Mouse (Mus musculus) left cerebral cortex, postnatal 36 days (tissue): ENCODE results near the gene Maml3. TPM values are rescaled to one million over a fixed set of nuclear protein-coding genes. Genes with fewer than 3 reads are reported as not detected.
A peak's percentile ranks its signal among the peaks of the same experiment; 100 is the strongest.

Source experiments
- DNase-seq, 2 experiments: peaks; one replicate each; pipeline ENCODE4 v3.0.0; 2021 to 2022; ENCODE audit warnings: low spot score in 2 of 2, mixed read lengths in 1 of 2
- intact Hi-C: fragments of 180-260 bp; cut with DNase I; formaldehyde crosslinking; loops from one replicate; pipeline ENCODE4 v1.15.1; 2025
- total RNA-seq, 2 experiments: library from RNA; stranded (reverse); gene quantifications; 2 replicates each; pipeline ENCODE4 v1.2.3; 2021

Maml3 gene
- total RNA-seq, 2 experiments from 2014 or later = 6.2 to 11.9 TPM

DNA sequence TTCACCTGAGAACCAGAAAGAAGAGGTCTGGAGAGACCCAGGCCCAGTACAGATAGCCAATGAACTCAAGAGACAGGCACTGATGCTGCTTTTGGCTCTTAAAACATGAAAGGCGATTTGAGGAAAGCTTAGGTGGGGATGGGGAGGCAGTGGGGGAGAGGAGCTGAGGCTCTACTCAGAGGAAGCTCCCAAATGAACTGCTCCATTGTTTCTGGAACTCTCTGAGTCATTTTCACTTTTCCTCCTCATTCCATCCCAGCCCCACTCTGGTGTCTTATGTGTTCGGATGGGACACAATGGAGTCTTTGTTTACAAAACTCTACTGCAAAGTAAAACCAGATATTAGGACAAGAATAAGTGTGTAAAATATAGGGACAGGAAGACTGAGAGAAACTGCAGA lies 53.1 kb downstream of the Maml3 start:
- intact Hi-C loops = no loop called here
- DNase-seq = no peak

DNA sequence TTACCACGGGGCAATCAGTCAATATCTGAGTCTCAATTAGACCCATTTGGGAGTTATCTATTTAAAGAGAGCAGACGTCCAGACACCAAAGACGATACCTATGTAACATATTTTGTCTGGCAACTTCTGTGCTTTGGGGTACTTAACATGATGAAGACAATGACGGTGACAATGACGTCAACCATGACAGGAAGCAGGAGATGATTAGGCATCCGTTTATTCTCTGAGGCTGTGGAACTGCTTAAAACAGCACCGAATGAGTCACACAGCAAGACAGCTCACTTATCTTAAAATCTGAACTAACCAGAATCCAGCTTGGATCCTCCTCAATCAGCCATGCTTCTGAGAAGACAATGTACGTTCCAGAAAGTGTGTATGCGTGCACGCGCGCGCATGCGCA lies 56.8 kb downstream of the Maml3 start:
- intact Hi-C loops = loop anchor here (5.0 kb wide), 2 partner anchors 39 to 41 kb away; no protein-coding TSS in a partner anchor

GRCm38 (mm10) chr3:52047537-52047936 lies 57.3 kb downstream of the Maml3 start:
- intact Hi-C loops = loop anchor here (5.0 kb wide), 2 partner anchors 40 kb away; no protein-coding TSS in a partner anchor
- DNase-seq = no peak

More for the DNA sequence above, 56.8 kb downstream of the Maml3 start:
- DNase-seq = peak in 1 of 2 experiments; percentile 30

DNA sequence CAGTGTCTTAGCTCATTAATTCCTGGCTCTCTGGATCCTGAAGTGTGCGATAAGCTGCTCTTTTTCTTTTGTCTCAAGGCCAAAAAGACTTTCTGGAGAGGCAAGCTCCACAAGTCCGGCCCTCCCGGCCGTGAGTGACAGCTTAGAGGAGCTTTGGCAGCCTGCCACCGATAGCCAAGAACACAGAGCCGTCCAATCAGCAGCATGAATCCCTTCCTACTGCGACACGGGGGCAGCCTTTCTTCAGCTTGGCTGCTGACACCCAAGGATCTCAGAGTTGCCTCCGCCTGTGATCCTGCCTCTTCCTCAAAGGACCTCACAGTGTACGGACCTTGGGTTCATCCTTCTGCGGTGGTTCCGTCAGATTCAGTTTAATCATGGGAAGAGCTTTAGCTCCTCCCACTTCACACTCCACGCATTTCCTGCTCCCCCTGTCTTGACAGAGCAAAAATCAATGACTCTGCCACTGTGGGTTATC lies 57.9 kb downstream of the Maml3 start:
- peak; percentile 87 to 89 for DNase-seq

GRCm38 (mm10) chr3:52046027-52046700 lies 58.7 kb downstream of the Maml3 start:
- intact Hi-C loops = loop anchor here (1.0 to 5.0 kb wide), 4 partner anchors 39 to 152 kb away; no protein-coding TSS in a partner anchor
- peak; percentile 86 to 88 for DNase-seq

More for the DNA sequence above, 57.9 kb downstream of the Maml3 start:
- intact Hi-C loops = loop anchor here (1.0 to 5.0 kb wide), 4 partner anchors 40 to 151 kb away; no protein-coding TSS in a partner anchor

GRCm38 (mm10) chr3:52045221-52045641 lies 59.6 kb downstream of the Maml3 start:
- intact Hi-C loops = loop anchor here (5.0 kb wide), 2 partner anchors 38 to 42 kb away; no protein-coding TSS in a partner anchor
- DNase-seq = no peak

DNA sequence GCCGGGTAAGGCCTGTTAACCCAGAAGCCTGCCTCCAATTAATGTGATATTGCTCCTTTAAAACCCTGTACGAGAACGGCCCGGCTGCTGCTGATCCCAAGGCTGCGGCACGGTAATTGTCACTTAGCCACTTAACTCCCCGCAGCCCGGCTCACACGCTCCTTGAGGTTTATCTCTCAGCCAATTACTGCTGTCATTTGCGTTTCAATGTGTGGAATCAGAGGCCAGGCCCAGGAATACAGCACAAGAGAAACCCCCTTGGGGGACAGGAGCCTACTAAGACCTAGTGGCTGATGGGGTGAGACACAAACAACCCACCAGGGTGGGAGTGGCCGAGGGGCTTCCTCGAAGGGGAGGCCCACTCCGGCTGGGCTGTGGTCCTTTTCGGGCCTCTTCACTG lies 60.2 kb downstream of the Maml3 start:
- no peak for DNase-seq
- intact Hi-C loops = loop anchor here (5.0 kb wide), 2 partner anchors 37 to 43 kb away; no protein-coding TSS in a partner anchor

DNA sequence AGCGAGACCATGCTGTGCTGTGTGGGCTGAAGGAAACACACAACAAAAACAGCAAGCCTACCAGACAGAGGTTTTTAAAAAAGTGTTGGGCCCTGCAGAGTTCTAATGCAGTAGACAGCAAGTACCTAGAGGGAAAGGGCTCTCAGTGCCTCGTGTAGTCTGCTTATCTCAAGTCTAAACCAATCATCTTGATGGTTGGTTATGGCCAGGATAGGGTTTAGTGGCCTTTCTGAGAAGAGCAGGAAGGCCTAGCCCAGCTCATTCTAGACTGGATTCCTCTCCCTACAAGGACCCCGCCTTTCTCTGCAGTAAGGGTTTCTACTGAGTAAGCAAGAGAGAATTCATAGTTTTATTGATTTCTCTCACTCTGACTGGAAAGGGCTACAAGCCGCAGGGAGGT lies 61.0 kb downstream of the Maml3 start:
- intact Hi-C loops = no loop called here
- no peak for DNase-seq

DNA sequence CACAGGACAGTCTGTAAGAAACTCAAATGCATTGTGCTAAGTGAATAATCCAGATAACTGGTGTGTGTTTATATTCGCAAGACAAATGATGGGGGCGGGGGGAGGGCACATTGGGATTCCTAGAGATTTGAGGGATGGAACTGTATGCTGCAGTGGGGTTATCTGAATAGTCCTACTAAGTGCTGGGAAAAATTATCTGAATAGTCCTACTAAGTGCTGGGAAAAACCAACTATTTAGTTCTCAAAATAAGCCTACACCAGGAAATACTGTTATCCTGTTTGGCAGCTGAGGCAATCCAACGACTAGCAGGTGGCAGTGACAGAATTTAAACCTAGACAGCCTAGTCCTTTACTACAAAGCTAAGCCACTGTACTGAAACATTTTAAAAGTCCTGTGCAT lies 62.2 kb downstream of the Maml3 start:
- intact Hi-C loops = no loop called here

DNA sequence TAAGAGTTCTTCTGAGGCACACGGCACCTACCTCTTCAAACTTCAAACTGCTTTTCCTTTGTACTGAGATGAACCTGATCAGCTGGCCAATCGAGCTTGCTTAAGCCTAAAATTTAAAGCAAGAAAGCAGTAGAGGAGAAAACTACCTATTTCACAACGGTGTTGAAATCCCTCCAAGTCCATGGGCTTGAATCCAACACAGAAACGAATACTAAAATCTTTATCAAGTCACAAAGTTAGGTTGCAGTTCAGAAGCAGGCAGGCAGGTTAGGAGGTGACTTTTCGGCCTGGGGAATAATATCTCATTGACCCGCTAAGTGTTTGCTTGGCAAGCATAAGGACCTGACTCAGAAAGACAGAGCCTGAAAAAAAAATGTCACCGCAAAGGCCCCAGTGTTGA lies 64.9 kb downstream of the Maml3 start:
- no peak for DNase-seq
- intact Hi-C loops = no loop called here

More for the DNA sequence above, 62.2 kb downstream of the Maml3 start:
- DNase-seq = no peak

DNA sequence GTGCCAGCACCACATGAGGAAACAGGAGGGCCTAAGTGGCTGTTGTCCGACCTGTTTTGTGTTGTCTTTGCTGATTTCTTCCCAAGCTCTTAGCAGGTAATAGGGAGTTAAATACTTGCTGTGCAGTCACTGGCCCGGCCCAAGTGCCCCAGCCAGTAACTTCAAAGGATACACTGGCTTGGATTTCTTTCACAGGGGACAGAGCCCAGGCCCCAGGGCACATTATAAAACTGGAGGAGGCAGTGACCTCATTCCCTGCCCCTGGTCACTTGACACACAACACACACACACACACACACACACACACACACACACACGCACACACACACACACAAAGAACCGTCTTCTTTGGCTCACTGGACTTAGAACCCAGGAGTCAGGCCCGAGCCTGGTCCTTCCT lies 67.6 kb downstream of the Maml3 start:
- DNase-seq = no peak
- intact Hi-C loops = no loop called here

DNA sequence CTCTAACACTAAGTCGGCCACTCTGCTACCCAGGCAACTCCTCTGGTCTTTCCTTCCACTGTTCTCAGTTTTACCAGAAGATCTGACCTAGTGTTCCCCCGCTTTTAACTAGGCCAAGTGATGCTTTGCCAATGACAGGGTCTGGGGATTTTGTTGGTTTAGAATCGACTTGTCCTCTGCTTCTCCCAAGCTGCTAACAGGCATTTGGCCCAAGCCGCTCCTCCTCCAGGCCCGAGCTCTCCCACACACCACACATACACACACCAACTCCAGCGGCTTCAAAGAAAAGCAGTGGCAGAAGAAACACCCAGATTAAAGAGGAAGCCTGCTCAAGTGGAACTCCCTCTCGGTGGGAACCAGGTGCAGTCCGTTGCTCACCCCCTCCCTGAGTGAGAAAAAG lies 69.5 kb downstream of the Maml3 start:
- intact Hi-C loops = no loop called here
- DNase-seq = peak; percentile 29 to 36

GRCm38 (mm10) chr3:52033857-52034588 lies 70.9 kb downstream of the Maml3 start:
- intact Hi-C loops = no loop called here

DNA sequence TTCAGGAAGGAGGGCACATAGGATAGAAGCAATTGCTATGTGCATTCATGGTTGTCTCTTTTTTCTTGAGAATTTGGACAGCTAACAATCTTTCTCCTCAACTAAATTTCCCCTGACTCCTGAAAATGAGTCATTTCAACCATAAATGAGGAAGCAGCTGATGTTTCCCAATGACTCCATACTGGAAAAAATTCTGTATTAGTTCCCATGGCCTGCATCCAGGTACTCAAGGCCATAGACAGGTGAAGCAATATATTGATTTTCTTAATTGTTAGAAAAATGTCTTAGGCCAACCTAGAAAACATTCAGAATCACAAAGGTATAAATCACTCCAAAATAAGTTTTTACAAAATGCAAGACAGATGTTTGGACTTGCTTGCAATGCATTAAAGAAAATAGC lies 73.5 kb downstream of the Maml3 start:
- intact Hi-C loops = no loop called here

More at GRCm38 (mm10) chr3:52033857-52034588, 70.9 kb downstream of the Maml3 start:
- DNase-seq = no peak

GRCm38 (mm10) chr3:52030114-52030513 lies 74.8 kb downstream of the Maml3 start:
- no peak for DNase-seq
- intact Hi-C loops = no loop called here

More for the DNA sequence above, 73.5 kb downstream of the Maml3 start:
- DNase-seq = no peak

- intact Hi-C loops = no loop called here
- peak; percentile 67 to 78 for DNase-seq
These were observed 75.2 kb downstream of the Maml3 start for GRCm38 (mm10) chr3:52029661-52030081.

DNA sequence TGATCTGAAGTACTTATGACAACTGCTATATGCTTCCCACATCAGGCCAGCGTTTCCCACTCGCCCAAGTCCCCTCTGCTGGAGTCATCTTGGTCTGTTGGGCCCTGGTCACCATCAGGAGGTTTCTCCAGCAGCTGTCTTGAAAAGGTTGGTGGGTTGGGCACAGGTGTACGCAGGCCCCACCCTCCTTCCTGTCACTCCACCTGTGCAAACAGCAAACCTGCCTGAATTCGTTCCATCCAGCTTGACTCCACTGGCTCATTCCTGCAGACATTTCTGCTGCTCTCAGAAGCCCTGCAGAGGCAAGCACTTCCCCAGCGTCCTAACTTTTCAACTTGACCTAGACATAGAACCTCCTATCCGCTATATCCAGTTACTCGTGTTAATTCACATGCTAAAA lies 76.9 kb downstream of the Maml3 start:
- intact Hi-C loops = no loop called here
- no peak for DNase-seq

- DNase-seq = no peak
- intact Hi-C loops = no loop called here
These were observed 82.4 kb downstream of the Maml3 start for GRCm38 (mm10) chr3:52022486-52022885.

- intact Hi-C loops = no loop called here
- no peak for DNase-seq
These were observed 86.8 kb downstream of the Maml3 start for GRCm38 (mm10) chr3:52018103-52018439.

DNA sequence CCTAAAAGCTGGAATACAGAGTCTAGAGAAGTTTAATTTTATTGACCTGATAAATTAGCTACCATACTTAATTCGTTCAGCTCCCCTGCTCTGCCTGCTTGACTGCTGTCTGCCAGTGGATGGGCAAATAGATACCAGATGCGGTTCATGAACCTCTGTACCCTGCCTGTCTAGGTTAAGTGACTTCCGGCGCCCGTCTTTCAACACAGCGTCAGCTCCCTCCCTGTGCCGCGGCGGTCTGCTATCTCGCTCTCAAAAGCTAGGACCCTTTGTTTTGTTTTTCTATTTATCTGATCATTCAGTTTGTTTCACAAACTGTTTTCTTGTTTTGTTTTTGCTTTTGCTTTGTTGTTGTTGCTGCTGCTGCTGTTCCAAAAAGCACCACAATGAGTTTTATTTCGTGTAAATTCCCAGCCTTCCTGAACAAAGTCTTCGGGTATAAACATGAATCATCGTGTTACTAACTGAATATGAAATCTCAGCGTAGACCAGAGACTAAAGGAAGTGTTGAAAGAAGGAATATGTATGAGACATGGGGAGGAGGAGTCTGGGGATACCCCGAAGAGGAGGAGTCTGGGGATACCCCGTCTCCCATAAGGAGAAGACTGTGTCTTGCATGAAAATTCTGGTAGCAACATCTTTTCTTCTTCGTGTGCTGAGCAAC lies 87.3 kb downstream of the Maml3 start:
- intact Hi-C loops = no loop called here
- DNase-seq = no peak
